Mouse (Mus musculus) retina, postnatal 1 day (tissue): ENCODE measurements around the gene Rpl18a.

Experiments
- DNase-seq: peaks from one replicate; pipeline ENCODE4 v3.0.0-alpha.2; 2012

The Rpl18a gene

GRCm38 (mm10) chr8:70879500-70879899 is 17.7 kb downstream of the Rpl18a start:
- DNase-seq, result no peak

- no peak for DNase-seq
Observed at GRCm38 (mm10) chr8:70878178-70878577, 19.0 kb downstream of the Rpl18a start.

GRCm38 (mm10) chr8:70876382-70876781 is 20.8 kb downstream of the Rpl18a start:
- DNase-seq, result no peak

- no peak for DNase-seq
Observed at GRCm38 (mm10) chr8:70874441-70874840, 22.8 kb downstream of the Rpl18a start.

GRCm38 (mm10) chr8:70873364-70873985 is 23.7 kb downstream of the Rpl18a start, which contains the start of gene Ccdc124:
Gene Ccdc124 (minus strand): TSS chr8:70873935.
- peak; percentile 96 for DNase-seq

- DNase-seq, result no peak
Observed at GRCm38 (mm10) chr8:70872643-70873363, 24.4 kb downstream of the Rpl18a start.

GRCm38 (mm10) chr8:70871195-70871807 is 25.9 kb downstream of the Rpl18a start:
- DNase-seq, result no peak

- DNase-seq, result peak; percentile 82
Observed at GRCm38 (mm10) chr8:70869601-70870041, 27.6 kb downstream of the Rpl18a start.

- DNase-seq, result no peak
Observed at GRCm38 (mm10) chr8:70869199-70869571, 28.0 kb downstream of the Rpl18a start.

GRCm38 (mm10) chr8:70868559-70869198 is 28.5 kb downstream of the Rpl18a start:
- peak; percentile 57 for DNase-seq

GRCm38 (mm10) chr8:70866566-70866965 is 30.6 kb downstream of the Rpl18a start:
- no peak for DNase-seq

GRCm38 (mm10) chr8:70866001-70866520 is 31.2 kb downstream of the Rpl18a start:
- DNase-seq, result no peak

GRCm38 (mm10) chr8:70865350-70866000 is 31.7 kb downstream of the Rpl18a start:
- DNase-seq, result peak; percentile 100

- DNase-seq, result peak; percentile 61
Observed at GRCm38 (mm10) chr8:70864712-70865221, 32.4 kb downstream of the Rpl18a start.

GRCm38 (mm10) chr8:70863956-70864711 is 33.1 kb downstream of the Rpl18a start:
- peak; percentile 57 for DNase-seq

GRCm38 (mm10) chr8:70862824-70863641 is 34.2 kb downstream of the Rpl18a start, which contains the start of gene Kcnn1:
Gene Kcnn1 (minus strand): TSS chr8:70863258.
- peak; percentile 67 for DNase-seq

GRCm38 (mm10) chr8:70857516-70857915 is 39.7 kb downstream of the Rpl18a start:
- peak; percentile 64 for DNase-seq

- peak; percentile 80 for DNase-seq
Observed at GRCm38 (mm10) chr8:70856541-70857197, 40.5 kb downstream of the Rpl18a start.

GRCm38 (mm10) chr8:70856028-70856427 is 41.2 kb downstream of the Rpl18a start:
- DNase-seq, result no peak

- no peak for DNase-seq
Observed at GRCm38 (mm10) chr8:70853863-70854262, 43.3 kb downstream of the Rpl18a start.
